Mouse (Mus musculus) MEL-GATA-1-ER (cell line): ENCODE measurements around the gene Map7.

Experiments used
- DNase-seq: peaks from one replicate; pipeline ENCODE4 v3.0.0-alpha.2; 2012; ENCODE audit warnings: low read depth; ENCODE audit errors: extremely low read depth

The Map7 gene

DNA sequence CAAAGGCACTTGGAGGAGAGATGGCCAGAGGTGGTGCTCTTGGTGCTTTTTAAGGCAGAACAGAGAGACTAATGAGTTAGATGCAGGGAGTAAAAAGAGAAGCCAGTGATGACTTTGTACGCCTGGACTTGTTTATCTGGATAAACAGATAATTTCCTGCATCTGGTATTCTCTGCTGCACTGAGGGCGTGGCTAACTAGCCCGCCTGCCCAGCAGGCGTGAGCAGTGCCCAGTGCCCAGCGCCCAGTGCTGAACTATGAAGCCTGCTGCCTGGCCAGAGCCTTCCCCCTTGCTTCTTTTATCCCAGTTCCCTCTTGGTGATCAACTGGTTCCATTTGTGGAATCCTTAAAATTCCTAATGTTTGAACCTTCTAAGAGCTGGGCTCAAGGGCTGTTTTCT is 81.8 kb downstream of the Map7 start:
- DNase-seq = no peak

DNA sequence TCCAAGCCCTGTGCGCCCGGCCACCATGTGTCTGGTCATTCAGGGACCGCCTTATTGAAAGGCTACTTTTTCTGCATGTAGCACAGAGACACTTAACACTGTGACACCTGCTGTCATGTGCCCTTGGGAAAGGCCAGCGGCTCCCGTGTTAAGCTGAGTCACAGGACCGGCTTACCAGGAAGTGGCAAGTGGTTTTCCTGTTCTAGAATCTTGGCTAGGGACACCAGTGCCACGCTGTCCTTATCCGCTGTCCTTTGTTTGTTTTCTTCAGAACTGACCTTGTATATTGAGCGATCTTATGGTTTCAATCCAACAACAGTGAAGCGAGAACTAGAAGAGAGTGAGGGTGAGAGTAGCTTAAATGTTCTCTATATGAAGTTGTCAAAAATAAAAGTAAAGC is 85.2 kb downstream of the Map7 start:
- DNase-seq = no peak

DNA sequence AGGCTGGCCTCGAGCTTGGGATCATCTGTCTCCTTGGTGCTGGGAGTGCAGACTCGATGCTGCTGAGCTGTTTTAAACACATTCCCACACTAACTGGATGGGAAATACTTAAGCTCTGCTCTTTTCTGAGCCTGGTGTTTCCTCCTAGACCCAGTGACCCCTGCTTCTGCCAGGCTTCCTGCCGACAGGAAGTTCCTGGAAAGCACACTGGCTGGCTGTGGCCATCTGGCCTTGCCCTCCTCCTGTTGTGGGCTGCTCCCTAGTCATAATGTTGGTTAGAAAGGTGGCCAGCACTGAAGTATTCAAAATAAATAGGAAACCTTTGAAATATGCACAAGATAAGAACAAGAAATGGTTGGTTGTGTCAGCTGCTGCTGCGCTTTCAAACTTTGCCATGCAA is 86.2 kb downstream of the Map7 start:
- no peak for DNase-seq

- DNase-seq = no peak
Measured at GRCm38 (mm10) chr10:20235656-20236055, 87.4 kb downstream of the Map7 start.

GRCm38 (mm10) chr10:20236241-20236640 is 88.0 kb downstream of the Map7 start:
- DNase-seq = no peak

GRCm38 (mm10) chr10:20238281-20238680 is 90.0 kb downstream of the Map7 start:
- no peak for DNase-seq

GRCm38 (mm10) chr10:20240858-20241257 is 92.6 kb downstream of the Map7 start:
- no peak for DNase-seq

- DNase-seq = no peak
Measured at GRCm38 (mm10) chr10:20243321-20243720, 95.0 kb downstream of the Map7 start.

GRCm38 (mm10) chr10:20245082-20245481 is 96.8 kb downstream of the Map7 start:
- no peak for DNase-seq

DNA sequence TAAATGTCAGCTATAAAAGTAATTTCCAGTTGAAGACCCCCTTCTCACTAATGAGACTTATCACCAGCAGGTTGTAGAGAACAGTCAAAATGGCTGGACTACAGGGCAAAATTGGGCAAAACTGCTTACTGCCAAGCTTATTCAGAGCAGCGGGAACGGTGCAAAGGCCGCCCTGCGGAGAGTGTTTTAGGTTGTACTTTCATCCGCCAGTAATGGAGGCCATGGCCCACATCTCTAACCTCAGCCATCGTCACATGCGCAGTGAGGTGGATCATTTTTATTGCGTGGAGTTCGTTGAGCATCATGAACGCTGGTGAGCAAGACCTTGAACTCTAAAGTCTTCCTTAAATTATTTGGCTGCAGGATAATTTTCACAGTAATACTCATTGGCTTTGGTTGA is 100.8 kb downstream of the Map7 start:
- no peak for DNase-seq

DNA sequence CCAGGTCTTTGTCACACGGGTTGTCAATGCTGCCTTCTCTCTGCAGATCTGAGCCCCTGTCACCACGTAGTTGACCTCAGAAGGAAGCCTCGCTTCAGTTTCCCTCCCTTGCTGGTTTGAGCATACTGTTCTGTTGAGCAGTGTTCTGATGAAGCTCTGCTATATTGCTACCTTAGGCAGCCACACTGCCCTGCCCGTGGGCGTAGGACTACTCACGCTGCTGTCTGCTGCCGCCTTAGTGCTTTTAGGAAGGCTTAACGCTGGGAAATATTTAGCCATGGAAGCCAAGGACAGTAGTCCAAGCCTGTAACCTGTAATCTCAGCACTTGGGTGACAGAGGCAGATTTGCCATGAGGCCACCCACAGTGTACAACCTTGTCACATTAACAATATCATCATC is 107.3 kb downstream of the Map7 start:
- no peak for DNase-seq

- DNase-seq = no peak
Measured at GRCm38 (mm10) chr10:20257054-20257643, 108.9 kb downstream of the Map7 start.

- no peak for DNase-seq
Measured at GRCm38 (mm10) chr10:20257721-20258720, 109.8 kb downstream of the Map7 start.

- DNase-seq = no peak
Measured at GRCm38 (mm10) chr10:20259476-20259875, 111.2 kb downstream of the Map7 start.

GRCm38 (mm10) chr10:20262896-20263295 is 114.6 kb downstream of the Map7 start:
- DNase-seq = no peak

GRCm38 (mm10) chr10:20264479-20264878 is 116.2 kb downstream of the Map7 start:
- DNase-seq = no peak

- DNase-seq = no peak
Measured at GRCm38 (mm10) chr10:20267032-20267431, 118.8 kb downstream of the Map7 start.

- DNase-seq = no peak
Measured at GRCm38 (mm10) chr10:20268945-20269344, 120.7 kb downstream of the Map7 start.

DNA sequence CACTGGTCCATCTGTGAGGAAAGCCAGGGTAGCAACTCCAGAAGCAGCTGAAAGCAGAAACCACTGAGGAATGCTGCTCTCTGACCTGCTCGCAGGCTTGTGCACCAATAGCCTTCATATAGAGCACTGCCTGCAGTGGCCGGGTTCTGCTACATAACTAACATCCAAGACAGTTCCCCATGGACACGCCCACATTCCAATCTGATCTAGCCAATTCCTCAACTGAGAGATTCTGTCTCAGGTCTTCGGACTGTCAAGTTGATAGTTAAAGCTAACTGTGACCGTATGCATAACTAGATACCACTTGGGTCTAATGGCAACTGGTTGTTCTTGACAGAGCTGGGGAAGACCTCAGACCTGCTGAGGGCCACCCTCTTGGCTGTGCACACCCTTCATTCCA is 124.1 kb downstream of the Map7 start:
- no peak for DNase-seq

DNA sequence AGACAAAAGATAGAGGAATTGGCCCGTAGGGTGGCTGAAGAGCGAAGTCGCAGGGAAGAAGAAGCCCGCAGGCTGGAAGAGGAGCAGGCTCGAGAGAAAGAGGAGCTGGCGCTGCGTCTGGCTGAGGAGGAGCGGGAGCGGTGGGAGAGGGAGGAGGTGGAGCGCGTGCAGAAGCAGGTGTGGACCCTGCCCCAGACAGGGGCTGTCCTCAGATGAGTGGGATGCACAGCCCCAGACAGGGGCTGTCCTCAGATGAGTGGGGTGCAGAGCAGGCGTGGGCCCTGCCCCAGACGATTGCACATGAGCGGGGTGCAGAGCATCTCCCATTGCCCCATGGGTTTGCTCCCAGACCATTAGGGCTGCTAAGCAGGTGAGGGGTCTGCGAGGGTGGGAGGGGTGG is 125.0 kb downstream of the Map7 start:
- no peak for DNase-seq

GRCm38 (mm10) chr10:20274022-20274421 is 125.8 kb downstream of the Map7 start:
- no peak for DNase-seq

DNA sequence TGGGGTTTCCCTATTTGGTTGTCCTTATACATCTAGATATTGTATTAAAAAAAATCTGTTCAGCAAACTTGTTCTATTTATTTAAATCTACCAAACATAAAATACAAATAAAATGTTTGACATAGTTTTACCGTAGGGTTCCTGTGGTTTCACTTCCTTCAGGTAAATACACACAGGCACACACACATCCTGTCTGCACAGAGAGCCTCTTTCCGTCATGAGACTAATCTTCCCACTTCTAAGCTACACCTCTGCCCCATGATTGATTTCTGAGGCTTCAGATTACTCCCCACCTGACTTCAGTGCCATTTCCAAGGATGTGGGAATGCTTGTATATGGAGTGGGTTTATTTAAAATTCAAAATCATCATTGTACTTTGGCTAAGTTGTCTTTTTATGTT is 133.2 kb downstream of the Map7 start:
- no peak for DNase-seq
